Mouse (Mus musculus) limb, embryonic 13.5 days (tissue): ENCODE data around the gene Tead2. TPM values are rescaled to one million over a fixed set of nuclear protein-coding genes. Genes with fewer than 3 reads are reported as not detected.
A peak's percentile ranks its signal among the peaks of the same experiment; 100 is the strongest.

ENCODE experiments used
- ATAC-seq: fragments of 200-750 bp; cut with Nextera tagmentation; 2 replicates; pipeline ENCODE4 v1.8.0; 2017; ENCODE audit warnings: low read depth, moderate number of reproducible peaks, moderate TSS enrichment; ENCODE audit not compliant: low FRiP score
- H3K27ac ChIP-seq: fragments of 300-500 bp; sonication (generic); 2 replicates; pipeline ENCODE4 v1.5.1; 2015; ENCODE audit warnings: inconsistent platforms, mild to moderate bottlenecking, moderate library complexity
- H3K27me3 ChIP-seq: fragments of 300-500 bp; sonication (generic); 2 replicates; pipeline ENCODE4 v1.6.1; 2015; ENCODE audit warnings: mild to moderate bottlenecking, inconsistent platforms
- H3K36me3 ChIP-seq: fragments of 300-500 bp; sonication (generic); 2 replicates; pipeline ENCODE4 v1.6.1; 2015; ENCODE audit warnings: inconsistent platforms, mild to moderate bottlenecking, moderate library complexity
- H3K4me1 ChIP-seq: fragments of 300-500 bp; sonication (generic); 2 replicates; pipeline ENCODE4 v1.6.1; 2015; ENCODE audit warnings: inconsistent platforms
- H3K4me2 ChIP-seq: fragments of 300-500 bp; sonication (generic); replicated peaks from 2 replicates; pipeline ENCODE4 v1.6.1; 2015; ENCODE audit warnings: inconsistent platforms, mild to moderate bottlenecking, moderate library complexity
- H3K4me3 ChIP-seq: fragments of 300-500 bp; sonication (generic); 2 replicates; pipeline ENCODE4 v1.5.1; 2015; ENCODE audit warnings: moderate library complexity, mild to moderate bottlenecking, inconsistent platforms
- H3K9ac ChIP-seq: fragments of 300-500 bp; sonication (generic); 2 replicates; pipeline ENCODE4 v1.6.1; 2015; ENCODE audit warnings: mild to moderate bottlenecking, inconsistent platforms
- H3K9me3 ChIP-seq: fragments of 300-500 bp; sonication (generic); 2 replicates; pipeline ENCODE4 v1.6.1; 2016; ENCODE audit warnings: inconsistent platforms
- WGBS: fragments of 180-500 bp; shearing (Covaris S2); methylation state at CpG from one replicate; pipeline ENCODE4 v1.1.7; 2015; 5-methylcytosine and 5-hydroxymethylcytosine counted together
- polyA plus RNA-seq: library from polyadenylated mRNA; unstranded; fragments of >200 nt; fragmentation: Nextera tagmentation; extraction: Ambion mirVana; gene quantifications from 2 replicates; pipeline ENCODE4 v1.2.1, GENCODE M21; 2015

Tead2 gene
- polyA plus RNA-seq, 1 experiment from 2014 or later, result 263 TPM

- Histone ChIP-seq H3K27me3 (0 out of 2 replicates have a peak, but pooled peaks cover 3% of the 10 kb centered on the region), H3K4me3 (no peak overlapping the region), H3K4me1 (peaks cover 36% of the 10 kb centered on the region), H3K9ac (0 out of 2 replicates have a peak overlapping the region, but pooled peaks have one; percentile 4), H3K9me3 (no peaks in the 10 kb centered on the region), H3K27ac (no peak overlapping the region), H3K36me3 (peaks cover 66% of the 10 kb centered on the region), H3K4me2 (no peak overlapping the region)
- WGBS, result 84% methylated on average over 11 of the region's 11 CpGs
- no peak for ATAC-seq
These were observed 16.4 kb downstream of the Tead2 start for GRCm38 (mm10) chr7:45231941-45232340.

GRCm38 (mm10) chr7:45232716-45233465 is 17.3 kb downstream of the Tead2 start:
- 0 out of 2 replicates have a peak overlapping the region, but pooled peaks have one; percentile 4 for H3K9ac ChIP-seq
- H3K27ac ChIP-seq, result no peak overlapping the region
- H3K4me1 ChIP-seq, result peaks cover 36% of the 10 kb centered on the region
- no peak for ATAC-seq
- H3K27me3 ChIP-seq, result peaks cover 4% of the 10 kb centered on the region; the same call in 1 of the 2 replicates
- no peaks in the 10 kb centered on the region for H3K9me3 ChIP-seq
- H3K4me2 ChIP-seq, result no peak overlapping the region
- peaks cover 57% of the 10 kb centered on the region for H3K36me3 ChIP-seq
- no peak overlapping the region for H3K4me3 ChIP-seq
- WGBS, result 57% methylated on average over 13 of the region's 13 CpGs

- H3K27me3 ChIP-seq, result peaks cover 12% of the 10 kb centered on the region
- 0 out of 2 replicates have a peak, but pooled peaks have one; percentile 0 for ATAC-seq
- H3K36me3 ChIP-seq, result peaks cover 49% of the 10 kb centered on the region
- WGBS, result 28% methylated on average over 20 of the region's 20 CpGs
- H3K4me2 ChIP-seq, result peak overlapping the region; percentile 60
- peak overlapping the region; percentile 4; the same call in 1 of the 2 replicates for H3K4me3 ChIP-seq
- peak overlapping the region; percentile 48 for H3K27ac ChIP-seq
- H3K4me1 ChIP-seq, result peaks cover 36% of the 10 kb centered on the region
- no peaks in the 10 kb centered on the region for H3K9me3 ChIP-seq
- H3K9ac ChIP-seq, result peak overlapping the region; percentile 50; the same call in 1 of the 2 replicates
These were observed 18.2 kb downstream of the Tead2 start for GRCm38 (mm10) chr7:45233580-45234332.

GRCm38 (mm10) chr7:45234333-45234841 is 18.8 kb downstream of the Tead2 start:
- H3K9me3 ChIP-seq, result no peaks in the 10 kb centered on the region
- peaks cover 42% of the 10 kb centered on the region for H3K36me3 ChIP-seq
- H3K4me3 ChIP-seq, result peak overlapping the region; percentile 31
- peaks cover 19% of the 10 kb centered on the region for H3K27me3 ChIP-seq
- peaks cover 36% of the 10 kb centered on the region for H3K4me1 ChIP-seq
- ATAC-seq, result peak; percentile 5; the same call in 1 of the 2 replicates
- H3K4me2 ChIP-seq, result peak overlapping the region; percentile 60
- 9% methylated on average over 29 of the region's 29 CpGs for WGBS
- peak overlapping the region; percentile 48 for H3K27ac ChIP-seq
- H3K9ac ChIP-seq, result peak overlapping the region; percentile 56; the same call in 1 of the 2 replicates

GRCm38 (mm10) chr7:45234922-45235571 is 19.5 kb downstream of the Tead2 start:
- no peaks in the 10 kb centered on the region for H3K9me3 ChIP-seq
- H3K36me3 ChIP-seq, result peaks cover 37% of the 10 kb centered on the region
- H3K4me2 ChIP-seq, result peak overlapping the region; percentile 60
- peak overlapping the region; percentile 58 for H3K27ac ChIP-seq
- WGBS, result 4% methylated on average over 21 of the region's 21 CpGs
- H3K27me3 ChIP-seq, result peaks cover 19% of the 10 kb centered on the region
- peak overlapping the region; percentile 31 for H3K4me3 ChIP-seq
- ATAC-seq, result peak; percentile 88
- H3K9ac ChIP-seq, result peak overlapping the region; percentile 56
- peaks cover 36% of the 10 kb centered on the region for H3K4me1 ChIP-seq

GRCm38 (mm10) chr7:45235656-45236180 is 20.2 kb downstream of the Tead2 start:
- H3K4me2 ChIP-seq, result peak overlapping the region; percentile 60
- peak overlapping the region; percentile 58 for H3K27ac ChIP-seq
- no peaks in the 10 kb centered on the region for H3K9me3 ChIP-seq
- H3K4me3 ChIP-seq, result peak overlapping the region; percentile 31
- H3K36me3 ChIP-seq, result peaks cover 37% of the 10 kb centered on the region
- H3K27me3 ChIP-seq, result peaks cover 22% of the 10 kb centered on the region
- peak overlapping the region; percentile 56 for H3K9ac ChIP-seq
- H3K4me1 ChIP-seq, result peaks cover 40% of the 10 kb centered on the region
- WGBS, result 31% methylated on average over 17 of the region's 17 CpGs
- no peak; the same call in 1 of the 2 replicates for ATAC-seq

- no peak for ATAC-seq
- peaks cover 32% of the 10 kb centered on the region for H3K27me3 ChIP-seq
These were observed 22.5 kb downstream of the Tead2 start for GRCm38 (mm10) chr7:45237747-45238699.

GRCm38 (mm10) chr7:45238723-45239496 is 23.4 kb downstream of the Tead2 start, which contains the start of gene Cd37:
Gene Cd37 (minus strand): TSS chr7:45239115.
- ATAC-seq, result no peak
- no peak within 1 kb of the TSS for H3K4me3 ChIP-seq
- no peak within 1 kb of the TSS for H3K27ac ChIP-seq
- no peak within 1 kb of the TSS for H3K9ac ChIP-seq
- H3K4me1 ChIP-seq, result peaks cover 31% of the 10 kb centered on the region
- H3K36me3 ChIP-seq, result peaks cover 5% of the 10 kb centered on the region
- H3K9me3 ChIP-seq, result no peaks in the 10 kb centered on the region
- H3K4me2 ChIP-seq, result no peak within 1 kb of the TSS
- peaks cover 32% of the 10 kb centered on the region for H3K27me3 ChIP-seq
- 39% methylated on average over 20 of the region's 20 CpGs for WGBS

More at GRCm38 (mm10) chr7:45237747-45238699, 22.5 kb downstream of the Tead2 start:
- WGBS, result 76% methylated on average over 17 of the region's 17 CpGs
- peaks cover 14% of the 10 kb centered on the region for H3K36me3 ChIP-seq
- H3K9me3 ChIP-seq, result no peaks in the 10 kb centered on the region
- no peak overlapping the region for H3K9ac ChIP-seq
- no peak overlapping the region for H3K27ac ChIP-seq
- H3K4me1 ChIP-seq, result peaks cover 38% of the 10 kb centered on the region
- no peak overlapping the region for H3K4me2 ChIP-seq
- no peak overlapping the region for H3K4me3 ChIP-seq

GRCm38 (mm10) chr7:45240109-45240508 is 24.6 kb downstream of the Tead2 start:
- Histone ChIP-seq H3K27ac (no peak overlapping the region), H3K9me3 (no peaks in the 10 kb centered on the region), H3K4me2 (no peak overlapping the region), H3K4me3 (no peak overlapping the region), H3K27me3 (peaks cover 32% of the 10 kb centered on the region), H3K9ac (no peak overlapping the region), H3K36me3 (no peaks in the 10 kb centered on the region), H3K4me1 (peaks cover 19% of the 10 kb centered on the region)
- 89% methylated on average over 7 of the region's 7 CpGs for WGBS
- ATAC-seq, result no peak
